Mouse (Mus musculus): Measurements from ENCODE around the gene Brpf3. TPM values are rescaled to one million over a fixed set of nuclear protein-coding genes. Genes with fewer than 3 reads are reported as not detected.
"Not testable (repeated sequence)": the region's sequence is repeated elsewhere in the genome, so short reads cannot be mapped to it uniquely, and the experiment has no call there.

The Brpf3 gene
- polyA plus RNA-seq, 1 experiment from 2014 or later, result 14.4 TPM

DNA sequence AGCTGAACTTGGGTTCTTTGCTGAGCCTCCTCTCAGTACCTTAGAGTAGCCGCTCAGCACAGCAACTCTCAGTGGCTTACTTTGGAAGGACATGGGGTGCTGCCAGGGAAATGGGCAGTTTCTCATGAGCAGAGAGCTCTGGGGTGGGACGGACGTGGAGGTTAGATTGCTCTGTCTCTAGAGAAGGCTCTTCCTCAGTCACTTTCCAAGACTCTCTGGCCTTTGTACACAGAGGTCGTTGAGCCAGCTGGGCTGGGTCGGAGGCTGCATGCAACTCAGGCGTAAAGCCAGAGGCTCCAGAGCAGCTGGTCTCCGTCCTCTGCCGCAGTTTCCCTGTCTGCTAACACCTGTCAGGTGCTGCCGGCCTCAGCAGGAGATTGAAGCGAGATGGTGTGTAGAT lies 33.8 kb downstream of the Brpf3 start:
- H3K27me3 ChIP-seq, result no peaks in the 10 kb centered on the region
- 49% methylated on average over 10 of the region's 10 CpGs for WGBS
- H3K9me3 ChIP-seq (replicated peaks), result 0 out of 2 replicates have a peak, but pooled peaks cover 3% of the 10 kb centered on the region
- ATAC-seq (replicated peaks; ENCODE audit: low FRiP score), result no peak
- no peak overlapping the region for H3K9ac ChIP-seq
- H3K27ac ChIP-seq, result no peak overlapping the region
- H3K4me3 ChIP-seq (replicated peaks), result no peak overlapping the region
- H3K4me1 ChIP-seq, result no peaks in the 10 kb centered on the region; the same call in 1 of the 2 replicates
- peaks cover 92% of the 10 kb centered on the region for H3K36me3 ChIP-seq
- no peak overlapping the region for H3K4me2 ChIP-seq

DNA sequence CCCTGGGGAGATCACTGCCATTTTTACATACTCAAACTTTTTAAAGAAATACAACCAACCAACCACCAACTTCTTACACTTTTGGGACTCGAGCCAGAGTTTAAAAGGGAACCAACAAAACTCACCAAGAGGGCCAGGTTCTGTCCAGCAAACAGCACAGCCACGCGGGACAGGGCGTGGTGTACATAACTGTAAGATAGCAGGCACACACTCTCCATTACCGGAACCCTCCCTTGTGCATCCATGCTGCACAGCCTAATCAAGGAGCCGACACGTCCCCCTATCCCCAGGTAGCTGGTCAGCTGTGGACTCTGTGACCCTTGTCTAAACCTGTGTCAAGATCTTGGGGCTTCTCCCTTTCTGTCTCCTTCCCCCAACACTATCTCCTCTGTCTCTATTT lies 37.0 kb downstream of the Brpf3 start:
- Histone ChIP-seq H3K9ac (no peak overlapping the region), H3K27me3 (no peaks in the 10 kb centered on the region), H3K36me3 (peaks cover 77% of the 10 kb centered on the region), H3K4me1 (no peaks in the 10 kb centered on the region), H3K4me2 (no peak overlapping the region), H3K4me3 (replicated peaks) (no peak overlapping the region), H3K27ac (no peak overlapping the region), H3K9me3 (replicated peaks) (peaks cover 7% of the 10 kb centered on the region)
- WGBS, result 87% methylated on average over 7 of the region's 7 CpGs
- no peak for ATAC-seq (replicated peaks; ENCODE audit: low FRiP score)

DNA sequence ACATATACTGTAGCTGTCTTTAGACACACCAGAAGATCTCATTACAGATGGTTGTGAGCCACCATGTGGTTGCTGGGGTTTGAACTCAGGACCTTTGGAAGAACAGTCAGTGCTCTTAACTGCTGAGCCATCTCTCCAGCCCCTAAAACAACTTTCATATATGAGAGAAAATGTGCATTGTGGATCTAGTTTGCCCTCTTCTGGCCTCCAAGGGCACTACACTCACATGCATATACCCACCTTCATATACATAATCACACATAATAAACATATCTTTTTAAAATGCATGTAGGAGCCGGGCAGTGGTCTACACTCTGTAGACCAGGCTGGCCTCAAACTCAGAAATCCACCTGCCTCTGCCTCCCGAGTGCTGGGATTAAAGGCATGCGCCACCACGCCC lies 41.1 kb downstream of the Brpf3 start:
- not testable (repeated sequence) for ATAC-seq (replicated peaks; ENCODE audit: low FRiP score); H3K4me1 ChIP-seq; H3K27ac ChIP-seq; H3K9me3 ChIP-seq (replicated peaks); H3K27me3 ChIP-seq; H3K4me2 ChIP-seq; H3K4me3 ChIP-seq (replicated peaks); H3K9ac ChIP-seq
- H3K36me3 ChIP-seq, result peaks cover 43% of the 10 kb centered on the region
- WGBS, result over 99% methylated on average over 4 of the region's 4 CpGs

DNA sequence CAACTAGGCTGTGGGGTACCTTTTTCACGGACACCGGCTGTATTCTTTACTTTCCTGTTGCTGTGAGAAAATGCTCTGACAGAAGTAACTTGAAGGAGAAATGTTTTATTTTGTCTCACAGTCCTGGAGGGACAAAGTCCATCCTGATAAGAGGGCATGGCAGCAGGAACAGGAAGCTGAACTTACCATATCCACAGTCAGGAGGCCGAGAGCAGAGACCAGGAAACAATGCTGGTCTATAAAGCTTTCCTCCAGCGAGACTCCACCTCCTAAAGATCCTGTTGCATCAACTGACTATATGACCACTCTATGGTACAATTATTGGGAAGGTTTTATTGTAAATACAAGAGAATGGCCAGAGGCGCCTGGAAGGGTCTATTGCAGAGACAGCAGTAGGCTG lies 42.8 kb downstream of the Brpf3 start:
- WGBS, result 63% methylated on average over 5 of the region's 5 CpGs
- no peaks in the 10 kb centered on the region for H3K27me3 ChIP-seq
- ATAC-seq (replicated peaks; ENCODE audit: low FRiP score), result no peak
- H3K4me2 ChIP-seq, result no peak overlapping the region
- peaks cover 7% of the 10 kb centered on the region for H3K9me3 ChIP-seq (replicated peaks)
- no peak overlapping the region for H3K9ac ChIP-seq
- no peak overlapping the region for H3K27ac ChIP-seq
- 0 out of 2 replicates have a peak, but pooled peaks cover 7% of the 10 kb centered on the region for H3K4me1 ChIP-seq
- H3K4me3 ChIP-seq (replicated peaks), result no peak overlapping the region
- peaks cover 26% of the 10 kb centered on the region for H3K36me3 ChIP-seq

DNA sequence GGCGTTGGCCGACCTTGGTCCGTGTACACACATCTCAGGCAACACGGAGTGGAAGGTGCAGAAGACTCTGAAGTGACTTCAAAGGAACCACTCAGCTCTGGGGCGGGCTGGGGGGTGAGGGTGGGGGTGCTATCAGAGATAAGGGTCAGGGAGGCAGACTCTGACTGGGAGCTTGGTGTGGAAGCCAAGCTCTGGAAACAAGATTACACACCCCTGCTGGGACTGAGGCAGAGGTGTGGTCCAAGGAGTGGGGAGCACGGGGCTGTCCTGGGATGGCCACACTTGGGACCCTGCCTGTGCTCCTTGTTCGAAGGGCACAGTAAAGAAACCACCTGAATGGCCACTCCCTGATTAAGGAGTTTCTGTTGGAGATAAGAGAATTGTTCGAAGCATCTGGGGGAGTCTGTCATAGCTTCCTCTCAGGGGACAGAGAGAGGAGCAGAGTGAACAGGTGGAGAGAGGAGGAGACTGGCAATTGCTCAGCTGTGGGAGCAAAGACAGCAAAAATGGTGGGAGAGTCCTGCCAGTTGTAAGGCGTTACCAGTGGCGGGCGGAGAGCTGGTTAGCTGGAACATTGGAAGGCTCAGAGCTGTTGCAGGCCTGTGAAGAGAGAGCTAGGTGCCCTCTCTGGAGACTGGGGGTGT lies 46.2 kb downstream of the Brpf3 start:
- no peak overlapping the region for H3K4me2 ChIP-seq
- H3K9ac ChIP-seq, result no peak overlapping the region
- WGBS, result 52% methylated on average over 11 of the region's 11 CpGs
- H3K27me3 ChIP-seq, result no peaks in the 10 kb centered on the region
- 0 out of 2 replicates have a peak, but pooled peaks cover 7% of the 10 kb centered on the region for H3K4me1 ChIP-seq
- no peak for ATAC-seq (replicated peaks; ENCODE audit: low FRiP score)
- no peak overlapping the region for H3K27ac ChIP-seq
- no peaks in the 10 kb centered on the region for H3K36me3 ChIP-seq
- H3K9me3 ChIP-seq (replicated peaks), result no peaks in the 10 kb centered on the region
- no peak overlapping the region for H3K4me3 ChIP-seq (replicated peaks)

DNA sequence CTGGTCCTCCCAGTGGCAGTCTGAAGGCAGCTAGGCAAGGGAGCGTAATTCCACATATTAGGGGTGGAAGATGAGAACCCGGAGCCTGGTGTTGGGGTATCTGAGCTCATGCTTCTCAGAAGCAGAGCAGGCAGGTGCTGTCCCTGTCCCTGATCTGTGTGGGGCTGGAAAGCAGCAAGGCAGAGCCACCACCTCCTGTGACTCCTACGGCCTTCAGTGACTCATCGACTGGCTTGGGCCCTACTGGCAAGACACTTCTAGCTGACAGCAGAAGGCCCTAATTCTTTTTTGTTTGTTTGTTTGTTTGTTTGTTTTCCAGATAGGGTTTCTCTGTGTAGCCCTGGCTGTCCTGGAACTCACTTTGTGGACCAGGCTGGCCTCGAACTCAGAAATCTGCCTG lies 49.6 kb downstream of the Brpf3 start:
- no peaks in the 10 kb centered on the region for H3K27me3 ChIP-seq
- over 99% methylated on average over 5 of the region's 5 CpGs for WGBS

DNA sequence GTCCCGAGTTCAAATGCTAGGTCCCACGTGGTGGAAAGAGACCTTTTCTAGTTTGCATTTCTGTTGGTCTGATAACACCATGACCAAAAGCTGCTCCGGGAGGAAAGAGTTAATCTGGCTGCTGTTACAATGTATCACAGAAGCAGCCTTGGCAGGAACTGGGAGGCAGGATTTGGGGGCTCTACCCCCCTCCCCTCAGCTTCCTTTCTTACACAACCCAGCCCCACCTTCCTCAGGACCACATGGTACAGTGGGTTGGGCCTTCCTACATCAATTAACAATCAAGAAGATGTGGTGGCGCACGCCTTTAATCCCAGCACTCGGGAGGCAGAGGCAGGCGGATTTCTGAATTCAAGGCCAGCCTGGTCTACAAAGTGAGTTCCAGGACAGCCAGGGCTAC lies 53.5 kb downstream of the Brpf3 start:
- Histone ChIP-seq H3K4me3 (replicated peaks) (no peak overlapping the region), H3K4me1 (peaks cover 9% of the 10 kb centered on the region; the same call in 1 of the 2 replicates), H3K4me2 (no peak overlapping the region), H3K27ac (no peak overlapping the region), H3K9ac (no peak overlapping the region), H3K36me3 (no peaks in the 10 kb centered on the region), H3K27me3 (no peaks in the 10 kb centered on the region), H3K9me3 (replicated peaks) (peaks cover 7% of the 10 kb centered on the region)
- WGBS, result 86% methylated on average over 7 of the region's 7 CpGs
- ATAC-seq (replicated peaks; ENCODE audit: low FRiP score), result no peak

More for the DNA sequence above, 49.6 kb downstream of the Brpf3 start:
- Histone ChIP-seq H3K4me3 (replicated peaks) (no peak overlapping the region), H3K9ac (no peak overlapping the region), H3K4me1 (peaks cover 11% of the 10 kb centered on the region; the same call in 1 of the 2 replicates), H3K27ac (no peak overlapping the region), H3K36me3 (no peaks in the 10 kb centered on the region), H3K9me3 (replicated peaks) (no peaks in the 10 kb centered on the region), H3K4me2 (no peak overlapping the region)
- no peak for ATAC-seq (replicated peaks; ENCODE audit: low FRiP score)

DNA sequence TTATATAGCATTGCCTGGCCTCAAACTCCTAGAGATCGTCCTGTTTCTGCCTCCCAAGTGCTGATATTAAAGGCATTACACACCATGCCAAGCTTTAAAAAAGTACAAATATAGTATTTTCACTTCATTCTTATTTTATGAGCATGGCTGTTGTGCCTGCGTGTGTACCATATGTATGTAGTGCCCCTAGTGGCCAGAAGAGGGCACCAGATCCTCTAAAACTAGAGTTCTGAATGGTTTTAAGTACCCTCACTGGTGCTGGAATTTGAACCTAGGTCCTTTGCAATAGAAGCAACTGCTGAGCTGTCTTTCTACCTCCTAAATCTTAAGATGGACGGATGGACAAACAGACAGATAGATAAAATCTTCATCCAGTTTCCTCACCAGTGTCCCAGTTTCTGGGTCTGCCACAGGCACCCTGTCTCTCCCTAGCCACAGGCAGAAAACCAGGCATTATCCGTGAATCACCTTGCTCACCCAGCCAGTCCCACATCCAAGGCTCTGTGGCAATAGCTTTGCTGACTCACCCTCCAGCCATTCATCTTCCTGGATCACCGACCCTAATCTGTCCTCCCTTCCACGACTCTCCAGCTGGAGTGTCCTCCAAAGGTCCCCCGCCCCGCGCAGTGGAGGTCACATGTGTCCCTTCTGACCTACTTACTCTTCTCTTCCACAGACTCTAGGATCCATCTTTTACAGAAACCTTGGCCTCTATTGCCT lies 54.4 kb downstream of the Brpf3 start:
- Histone ChIP-seq H3K9ac (no peak overlapping the region), H3K36me3 (no peaks in the 10 kb centered on the region), H3K9me3 (replicated peaks) (peaks cover 7% of the 10 kb centered on the region), H3K4me3 (replicated peaks) (no peak overlapping the region), H3K27me3 (no peaks in the 10 kb centered on the region), H3K4me2 (no peak overlapping the region), H3K27ac (peak overlapping the region; percentile 37; the same call in 1 of the 2 replicates), H3K4me1 (peaks cover 9% of the 10 kb centered on the region; the same call in 1 of the 2 replicates)
- 47% methylated on average over 9 of the region's 9 CpGs for WGBS
- ATAC-seq (replicated peaks; ENCODE audit: low FRiP score), result peak; percentile 52

DNA sequence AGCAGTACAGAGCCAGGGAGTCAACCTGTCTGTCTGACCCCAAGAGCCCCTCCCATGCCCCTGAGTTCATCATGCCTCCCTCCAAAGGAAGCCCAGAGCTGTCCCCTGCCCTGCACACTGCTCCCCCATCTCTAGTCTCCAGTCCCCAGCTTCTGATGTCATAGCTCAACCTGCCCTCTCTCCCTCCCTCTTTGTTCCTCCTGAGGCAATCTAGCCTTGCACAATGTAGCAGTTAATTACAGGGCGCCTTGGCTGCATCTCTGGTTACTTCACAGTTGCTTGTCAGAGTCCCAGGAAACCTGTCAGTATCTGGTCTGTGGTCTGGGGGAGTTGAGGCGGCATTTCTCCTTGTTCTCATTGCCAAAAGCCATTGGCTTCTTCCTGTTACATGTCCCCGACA lies 55.1 kb downstream of the Brpf3 start:
- peak; percentile 46; the same call in 1 of the 2 replicates for ATAC-seq (replicated peaks; ENCODE audit: low FRiP score)
- Histone ChIP-seq H3K27me3 (no peaks in the 10 kb centered on the region), H3K36me3 (no peaks in the 10 kb centered on the region), H3K9me3 (replicated peaks) (peaks cover 7% of the 10 kb centered on the region), H3K4me3 (replicated peaks) (no peak overlapping the region), H3K4me2 (no peak overlapping the region), H3K27ac (peak overlapping the region; percentile 37; the same call in 1 of the 2 replicates), H3K4me1 (peaks cover 9% of the 10 kb centered on the region; the same call in 1 of the 2 replicates), H3K9ac (no peak overlapping the region)
- whole genome bisulfite sequencing, result 23% methylated on average over 3 of the region's 3 CpGs

DNA sequence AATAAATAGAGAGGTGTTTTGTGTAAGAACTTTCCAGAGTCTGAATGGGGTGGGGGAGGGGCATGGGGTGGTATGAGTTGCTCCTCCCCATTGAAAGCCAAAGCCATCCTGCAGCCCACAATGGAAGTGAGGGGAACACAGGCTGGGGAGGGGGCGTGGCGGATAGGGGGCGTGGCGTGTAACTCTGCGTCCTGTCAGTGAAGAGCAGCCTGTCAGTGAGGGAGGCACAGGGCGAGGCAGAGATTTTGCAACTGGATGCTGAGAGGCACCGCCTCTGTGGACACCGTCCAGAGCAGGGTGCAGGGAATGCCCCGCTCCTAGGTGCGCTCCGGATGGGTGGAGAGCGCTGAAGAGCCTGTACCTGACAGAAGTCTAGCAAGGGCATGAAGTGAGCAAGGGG lies 57.3 kb downstream of the Brpf3 start, which contains the start of gene Pnpla1:
Pnpla1 (plus strand) TSS at position 207 of the 400 bp plus-strand sequence.
- H3K27ac ChIP-seq, result no peak within 1 kb of the TSS
- ATAC-seq (replicated peaks; ENCODE audit: low FRiP score), result no peak
- peaks cover 7% of the 10 kb centered on the region for H3K9me3 ChIP-seq (replicated peaks)
- H3K9ac ChIP-seq, result no peak within 1 kb of the TSS
- peaks cover 9% of the 10 kb centered on the region; the same call in 1 of the 2 replicates for H3K4me1 ChIP-seq
- no peak within 1 kb of the TSS for H3K4me3 ChIP-seq (replicated peaks)
- H3K4me2 ChIP-seq, result no peak within 1 kb of the TSS
- H3K27me3 ChIP-seq, result no peaks in the 10 kb centered on the region
- WGBS, result 47% methylated on average over 12 of the region's 12 CpGs
- H3K36me3 ChIP-seq, result no peaks in the 10 kb centered on the region

DNA sequence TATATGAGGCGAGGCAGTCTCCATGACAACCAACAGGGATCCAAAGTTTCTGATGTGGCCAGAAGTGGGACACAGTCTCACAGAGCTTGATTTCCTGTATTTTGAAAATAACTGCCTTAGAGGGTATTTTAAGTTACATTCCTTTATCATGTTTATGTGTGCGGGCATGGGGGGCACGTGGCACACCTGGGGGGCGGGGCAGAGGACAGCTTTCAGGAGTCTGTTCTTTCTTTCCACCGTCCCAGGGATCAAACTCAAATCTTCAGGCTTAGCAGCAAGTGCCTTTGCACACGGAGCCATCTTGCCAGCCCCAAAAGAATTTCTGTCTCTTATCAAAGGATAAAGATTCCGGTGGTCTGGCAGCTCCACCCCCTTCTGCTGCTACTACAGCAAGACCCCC lies 63.0 kb downstream of the Brpf3 start:
- no peaks in the 10 kb centered on the region for H3K4me1 ChIP-seq
- no peak for ATAC-seq (replicated peaks; ENCODE audit: low FRiP score)
- no peaks in the 10 kb centered on the region for H3K36me3 ChIP-seq
- no peak overlapping the region for H3K4me2 ChIP-seq
- H3K9ac ChIP-seq, result no peak overlapping the region
- 75% methylated on average over 7 of the region's 7 CpGs for WGBS
- H3K4me3 ChIP-seq (replicated peaks), result no peak overlapping the region
- H3K27ac ChIP-seq, result no peak overlapping the region
- H3K9me3 ChIP-seq (replicated peaks), result no peaks in the 10 kb centered on the region
- H3K27me3 ChIP-seq, result no peaks in the 10 kb centered on the region

DNA sequence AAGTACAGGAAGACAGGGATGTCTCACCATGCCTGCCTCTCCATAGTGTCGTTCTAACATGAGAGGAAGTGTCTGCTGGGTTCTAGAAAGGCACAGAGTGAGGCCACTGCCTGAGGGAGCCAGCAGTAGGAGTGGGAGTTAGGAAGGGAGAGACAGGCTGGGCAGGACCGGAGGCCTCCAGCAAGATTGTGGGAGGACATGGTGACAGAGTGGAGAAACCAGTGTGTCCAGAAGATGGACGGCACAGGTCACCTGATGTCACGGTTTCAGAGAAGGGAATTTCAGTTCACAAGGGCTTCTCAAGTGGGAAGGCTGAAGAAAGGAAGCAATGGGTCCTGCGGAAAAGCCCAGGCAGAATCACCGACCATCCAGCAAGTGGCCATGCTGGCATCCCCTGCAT lies 63.6 kb downstream of the Brpf3 start:
- no peaks in the 10 kb centered on the region for H3K27me3 ChIP-seq
- WGBS, result 46% methylated on average over 6 of the region's 6 CpGs
- H3K4me1 ChIP-seq, result no peaks in the 10 kb centered on the region
- H3K36me3 ChIP-seq, result no peaks in the 10 kb centered on the region
- H3K4me3 ChIP-seq (replicated peaks), result no peak overlapping the region
- H3K9me3 ChIP-seq (replicated peaks), result no peaks in the 10 kb centered on the region
- H3K27ac ChIP-seq, result no peak overlapping the region
- ATAC-seq (replicated peaks; ENCODE audit: low FRiP score), result no peak
- H3K4me2 ChIP-seq, result no peak overlapping the region
- H3K9ac ChIP-seq, result no peak overlapping the region
